Mouse (Mus musculus): ENCODE data around the gene Kiss1r.

DNA sequence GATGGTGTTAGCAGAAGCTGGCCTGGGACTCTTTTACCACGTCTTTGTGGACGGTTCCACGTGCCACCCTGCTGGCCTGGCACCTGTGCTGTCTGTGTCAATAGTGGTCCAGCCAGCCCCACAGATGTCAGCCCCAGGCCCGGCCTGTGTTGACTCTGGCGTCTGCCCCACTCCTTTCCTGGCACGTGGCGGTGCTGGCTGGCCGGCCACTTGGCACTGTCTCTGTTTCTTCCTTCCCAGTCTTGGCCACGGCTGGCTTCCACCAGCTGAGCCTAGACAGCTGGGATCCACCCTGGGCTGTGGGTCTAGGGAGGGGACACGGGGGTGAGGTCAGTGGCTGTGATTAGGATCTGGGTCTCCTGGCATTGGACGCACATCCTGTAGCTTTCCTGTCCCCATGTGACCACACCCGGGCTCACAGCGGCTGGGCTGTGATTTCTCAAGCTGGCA lies 17.5 kb downstream of the Kiss1r start:
- TF ChIP-seq CTCF (IDR thresholded peaks at IDR 0.05; ENCODE audit: extremely low read depth, insufficient read length, insufficient replicate concordance, low read depth, low read length) (no peak), POLR2A (IDR thresholded peaks at IDR 0.05; ENCODE audit: low read depth, low read length) (no peak)
